Mouse (Mus musculus) adrenal gland, postnatal 14 days (tissue): Measurements from ENCODE around the gene Ccdc113. TPM values are rescaled to one million over a fixed set of nuclear protein-coding genes. Genes with fewer than 3 reads are reported as not detected.

Experiments used
- DNase-seq: peaks from one replicate; pipeline ENCODE4 v3.0.0; 2021; ENCODE audit warnings: mixed read lengths
- long read RNA-seq, 2 experiments: library from polyadenylated mRNA; stranded (forward); transcript quantifications; one replicate each; pipeline ENCODE4 v2.0.0; 2021
- total RNA-seq: library from RNA; stranded (reverse); gene quantifications from 2 replicates; pipeline ENCODE4 v1.2.3, GENCODE M21; 2021

Gene Ccdc113
- 0.98 and 1.7 TPM in 2 replicates for total RNA-seq
- long read RNA-seq, experiment 1, transcript Ccdc113-201 (9 exons, 1,288 nt) = major isoform, 5 of 5 reads
- long read RNA-seq, experiment 1, partial matches to known transcripts = 0 of 5 reads
- long read RNA-seq, experiment 1, other reads (novel, unspliced or antisense) = 0 of 5 reads
- long read RNA-seq, experiment 2, partial matches to known transcripts = 0 of 1 reads
- long read RNA-seq, experiment 2, other reads (novel, unspliced or antisense) = 0 of 1 reads

GRCm38 (mm10) chr8:95533584-95534387, at the start of gene Ccdc113:
Gene Ccdc113 (plus strand): TSS chr8:95534085.
- DNase-seq = peak; percentile 90

DNA sequence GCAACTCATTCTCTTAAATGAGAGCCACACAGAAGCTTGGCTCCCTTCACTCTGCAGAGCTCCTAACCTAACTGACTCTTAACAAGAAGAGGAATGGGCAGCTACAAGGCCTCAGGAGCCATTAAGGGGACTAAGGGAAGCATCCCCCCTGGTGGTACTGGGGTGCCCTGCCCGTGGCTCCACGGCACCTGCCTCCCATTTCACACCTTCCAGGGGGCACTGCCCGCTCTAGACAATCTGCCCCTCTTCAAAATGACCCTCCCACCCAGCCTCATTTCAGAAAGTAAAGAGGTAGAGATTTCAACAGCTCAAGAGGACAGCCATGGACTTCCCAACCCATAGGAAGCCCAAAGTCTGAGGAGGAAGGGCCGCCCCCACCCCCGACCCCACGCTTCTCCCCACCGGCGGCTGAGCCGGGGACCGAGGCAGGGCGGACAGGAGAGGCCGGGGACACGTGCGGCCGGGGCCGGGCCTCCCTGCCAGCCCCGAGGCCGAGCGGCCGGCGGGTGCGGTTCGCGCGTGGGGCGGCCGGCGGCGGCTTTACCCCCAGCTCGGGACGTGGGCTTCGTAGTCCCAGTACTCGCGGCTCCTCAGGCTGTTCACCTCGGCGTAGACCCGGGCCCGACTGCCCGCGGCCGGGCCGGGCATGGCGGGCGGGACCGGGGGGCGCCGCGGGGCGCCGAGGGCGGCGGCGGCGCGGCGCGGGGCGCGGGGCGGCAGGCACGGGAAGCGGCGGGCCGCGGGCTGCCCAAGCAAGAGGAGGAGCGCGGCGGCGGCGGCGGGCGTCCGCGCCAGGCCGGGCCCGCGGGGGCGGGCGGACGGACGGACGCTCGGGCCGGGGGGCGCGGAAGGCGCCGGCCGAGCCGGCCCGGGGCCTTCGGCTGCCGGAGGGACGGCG, 45.8 kb upstream of the Ccdc113 start:
- peak; percentile 54 for DNase-seq

GRCm38 (mm10) chr8:95488698-95489332, 45.1 kb upstream of the Ccdc113 start:
- DNase-seq = peak; percentile 96

DNA sequence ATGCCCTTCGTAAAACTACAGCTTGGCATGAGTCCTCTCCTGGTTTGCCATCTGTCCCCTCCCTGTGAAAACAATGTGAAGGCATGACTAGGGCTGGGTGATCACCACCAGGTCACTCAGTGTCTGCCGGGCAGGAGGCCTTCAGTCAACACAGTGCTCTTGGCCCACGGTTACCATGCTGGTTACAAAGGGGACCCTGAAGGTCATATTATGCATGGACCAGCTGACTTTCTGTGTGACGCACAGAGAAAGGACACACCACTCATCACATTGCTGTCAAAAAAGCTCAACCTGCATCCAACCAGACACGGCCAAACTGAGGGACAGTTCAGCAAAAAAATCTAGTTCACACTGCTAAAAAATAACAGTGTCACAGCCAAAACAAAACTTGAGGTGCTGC, 43.9 kb upstream of the Ccdc113 start, which contains the start of gene Csnk2a2:
Gene Csnk2a2, minus strand, starts transcription at position 34 of the 400 bp plus-strand sequence.
- peak; percentile 70 for DNase-seq

DNA sequence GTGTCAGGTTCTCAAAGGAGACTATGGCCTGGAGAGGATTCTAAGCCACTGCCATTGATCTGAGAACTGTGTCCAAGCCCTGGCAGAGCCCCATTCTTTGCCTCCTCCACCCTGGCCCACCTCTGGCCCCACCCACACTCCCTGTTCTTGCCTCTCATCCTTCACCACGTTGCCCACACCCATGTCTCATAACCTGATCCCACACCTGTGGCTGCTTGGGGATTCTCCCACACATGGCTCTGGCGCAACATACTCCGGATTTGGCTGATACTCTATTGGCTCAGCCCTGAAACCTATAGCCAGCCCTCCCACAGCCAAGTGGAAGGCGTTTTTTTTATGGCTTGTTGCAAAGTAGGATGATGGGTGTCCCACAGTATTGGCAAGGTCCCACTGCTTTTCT, 41.8 kb upstream of the Ccdc113 start:
- no peak for DNase-seq

DNA sequence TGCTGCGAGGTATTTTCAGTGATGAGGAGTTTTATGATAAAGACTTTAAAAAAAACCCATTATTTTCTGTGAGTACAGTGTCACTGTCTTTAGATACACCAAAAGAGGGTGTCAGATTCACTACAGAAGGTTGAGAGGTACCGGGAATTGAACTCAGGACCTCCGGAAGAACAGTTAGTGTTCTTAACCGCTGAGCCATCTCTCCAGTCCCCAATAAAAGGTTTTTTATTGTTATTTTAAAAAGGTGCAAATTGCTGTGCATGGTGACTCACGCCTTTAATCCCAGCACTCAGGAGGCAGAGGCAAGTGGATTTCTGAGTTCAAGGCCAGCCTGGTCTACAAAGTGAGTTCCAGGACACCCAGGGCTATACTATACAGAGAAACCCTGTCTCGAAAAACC, 38.4 kb upstream of the Ccdc113 start:
- DNase-seq = no peak

DNA sequence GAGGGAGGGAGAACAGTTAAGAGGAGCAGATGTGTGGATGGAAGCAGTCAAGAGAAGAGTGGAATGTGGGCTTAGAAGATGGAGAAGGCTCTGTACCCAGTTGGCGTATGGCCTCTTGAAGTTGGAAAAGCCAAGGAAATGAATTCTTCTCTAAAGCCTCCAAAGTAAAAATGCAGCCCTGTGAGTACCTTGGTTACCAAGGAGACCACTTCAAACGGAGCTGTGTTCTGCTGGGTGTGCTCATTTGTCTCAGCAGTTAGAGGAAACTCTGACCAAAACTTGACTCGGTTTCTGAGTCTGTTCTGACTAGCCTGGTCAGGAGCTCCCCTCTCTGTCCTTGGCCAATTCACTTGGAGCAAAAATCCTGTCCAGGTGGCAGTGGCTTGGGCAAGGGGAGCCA, 37.5 kb upstream of the Ccdc113 start:
- DNase-seq = no peak

DNA sequence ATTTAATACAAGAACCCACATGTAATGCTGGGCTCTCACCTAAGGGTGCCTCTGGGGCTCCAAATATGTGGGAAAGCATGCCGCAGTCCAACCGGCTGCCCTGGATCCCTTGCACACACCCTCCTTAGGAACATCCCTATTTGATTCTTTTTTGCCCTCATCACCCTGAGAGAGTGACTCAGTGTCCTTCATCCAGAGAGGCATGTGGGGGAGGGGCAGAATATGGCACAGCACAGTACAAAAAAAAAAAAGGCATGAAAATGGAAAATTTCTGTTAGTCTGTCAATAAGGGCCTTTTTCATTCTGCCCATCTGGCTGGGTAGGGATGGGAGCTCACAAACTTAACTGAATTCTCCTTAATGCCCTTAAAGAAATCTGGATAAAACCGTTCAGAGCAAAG, 36.1 kb upstream of the Ccdc113 start:
- DNase-seq = peak; percentile 81

GRCm38 (mm10) chr8:95499266-95500064, 34.4 kb upstream of the Ccdc113 start:
- DNase-seq = no peak

DNA sequence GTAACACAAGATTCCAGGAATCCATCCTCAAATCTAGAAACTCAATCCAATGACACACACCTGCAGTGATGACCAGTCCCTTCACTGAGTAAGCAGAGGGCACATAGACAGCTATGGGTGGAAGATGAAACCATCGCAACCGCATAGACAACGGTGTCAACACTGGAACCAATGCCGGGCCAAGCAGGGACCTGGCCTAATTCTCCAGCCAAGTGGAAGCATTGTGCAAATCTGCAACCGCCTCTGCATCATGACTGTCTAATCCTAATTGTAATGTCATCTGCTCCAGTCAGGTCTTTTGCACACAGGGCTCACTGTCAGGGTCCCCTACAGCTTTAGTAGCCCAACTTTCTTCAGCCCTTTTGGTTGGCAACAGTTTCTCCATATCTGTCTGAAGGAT, 33.4 kb upstream of the Ccdc113 start:
- DNase-seq = no peak

DNA sequence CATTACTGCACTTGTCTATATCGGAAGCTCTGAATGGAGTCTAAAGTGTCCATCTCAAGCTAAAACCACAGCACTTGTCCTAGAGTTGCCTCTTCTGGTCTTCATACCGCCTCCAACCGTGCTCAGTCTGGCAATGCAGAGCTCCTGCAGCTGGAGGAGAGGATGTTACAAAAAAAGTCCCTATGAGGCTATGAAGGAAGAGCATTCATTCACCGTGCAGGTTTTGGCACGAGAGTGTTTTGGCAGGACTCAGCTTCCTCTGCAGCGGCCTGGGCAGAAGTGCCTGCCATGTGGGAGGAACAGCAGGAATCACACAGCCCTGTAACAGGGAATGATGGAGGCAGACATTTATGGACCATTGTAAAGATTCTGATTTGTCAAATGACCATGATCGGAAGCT, 31.5 kb upstream of the Ccdc113 start:
- DNase-seq = no peak

- DNase-seq = no peak
Observed at GRCm38 (mm10) chr8:95504835-95505234, 29.1 kb upstream of the Ccdc113 start.

GRCm38 (mm10) chr8:95505606-95506005, 28.3 kb upstream of the Ccdc113 start:
- DNase-seq = no peak

GRCm38 (mm10) chr8:95506245-95506644, 27.6 kb upstream of the Ccdc113 start:
- no peak for DNase-seq

DNA sequence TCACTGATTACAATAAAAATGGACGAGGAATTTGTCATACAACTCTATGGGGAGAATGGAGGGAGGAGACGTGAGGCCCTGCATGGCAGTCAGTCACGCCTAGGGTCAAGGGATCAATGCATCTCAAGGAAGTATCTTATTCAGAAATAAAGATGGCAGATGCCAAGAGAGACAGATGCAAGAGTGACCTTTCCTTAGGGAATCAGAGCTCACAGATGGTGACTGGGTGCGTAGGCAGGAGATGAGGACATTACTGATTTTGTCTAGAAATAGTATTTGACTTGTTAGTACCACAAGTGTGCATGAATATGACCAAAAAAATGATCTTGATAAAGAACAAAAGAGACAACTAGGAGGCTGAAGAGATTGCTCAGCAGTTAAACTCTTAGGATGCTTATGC, 21.6 kb upstream of the Ccdc113 start:
- DNase-seq = no peak

DNA sequence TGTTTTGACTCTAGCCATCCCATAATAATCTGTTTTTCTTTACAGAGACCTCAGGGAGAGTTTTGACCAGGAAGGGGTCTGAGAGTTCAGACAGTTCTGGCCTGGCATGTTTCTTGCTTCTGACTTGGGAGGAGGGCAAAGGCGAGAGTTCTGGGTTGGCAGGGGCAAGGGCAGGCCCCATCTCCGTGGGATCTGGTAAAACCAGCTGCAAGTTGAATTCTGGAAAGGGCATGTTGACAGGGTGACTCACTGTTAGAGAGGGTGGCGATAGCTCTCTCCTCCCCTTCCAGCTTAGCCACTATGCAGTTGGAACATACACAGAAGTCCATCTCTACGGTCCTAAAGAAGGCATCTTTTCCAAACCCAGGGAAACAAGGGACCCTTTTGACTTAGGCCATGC, 20.7 kb upstream of the Ccdc113 start:
- peak; percentile 31 for DNase-seq

DNA sequence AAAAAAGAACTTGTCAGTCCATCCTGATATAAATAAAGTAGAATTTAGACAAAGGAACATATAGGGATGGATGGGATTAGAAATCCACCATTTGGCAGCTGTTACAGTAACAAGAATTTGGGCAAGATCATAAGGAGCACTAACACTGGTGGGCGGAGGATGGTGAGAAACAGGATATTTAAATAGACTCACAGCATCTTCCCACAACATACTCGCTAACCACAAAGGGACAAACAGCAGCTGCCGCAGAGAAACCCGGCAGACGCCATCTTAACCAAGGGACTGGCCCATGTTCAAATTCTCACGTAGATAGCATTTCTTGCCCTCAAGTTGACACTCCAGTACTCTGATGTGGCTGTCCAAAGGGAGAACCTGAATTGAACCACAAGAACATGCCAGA, 17.0 kb upstream of the Ccdc113 start:
- no peak for DNase-seq

GRCm38 (mm10) chr8:95523991-95524390, 9.9 kb upstream of the Ccdc113 start:
- DNase-seq = no peak

GRCm38 (mm10) chr8:95528194-95528593, 5.7 kb upstream of the Ccdc113 start:
- no peak for DNase-seq

- DNase-seq = no peak
Observed at GRCm38 (mm10) chr8:95528750-95529310, 5.1 kb upstream of the Ccdc113 start.

DNA sequence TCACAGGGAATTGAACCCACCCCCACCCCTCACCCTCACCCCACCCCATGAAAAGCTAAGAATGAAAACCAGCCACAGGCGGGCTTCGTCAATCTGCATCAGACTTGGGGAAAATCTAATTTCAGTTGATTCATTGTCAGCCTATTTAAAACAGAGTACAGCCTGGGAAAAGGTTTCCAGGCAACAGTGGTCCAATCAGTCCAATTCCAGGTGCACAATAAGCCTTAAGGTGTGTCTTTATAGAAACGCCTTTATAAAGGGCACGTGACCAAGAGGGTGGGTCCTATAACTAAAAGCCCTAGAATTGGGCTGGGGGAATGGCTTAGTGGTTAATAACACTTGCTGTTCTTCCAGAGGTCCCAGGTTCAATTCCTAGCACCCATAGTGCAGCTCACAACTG, 1.7 kb upstream of the Ccdc113 start:
- no peak for DNase-seq
